Mouse (Mus musculus): ENCODE measurements around the gene Socs7.
"Not testable (repeated sequence)": the region's sequence is repeated elsewhere in the genome, so short reads cannot be mapped to it uniquely, and the experiment has no call there.

DNA sequence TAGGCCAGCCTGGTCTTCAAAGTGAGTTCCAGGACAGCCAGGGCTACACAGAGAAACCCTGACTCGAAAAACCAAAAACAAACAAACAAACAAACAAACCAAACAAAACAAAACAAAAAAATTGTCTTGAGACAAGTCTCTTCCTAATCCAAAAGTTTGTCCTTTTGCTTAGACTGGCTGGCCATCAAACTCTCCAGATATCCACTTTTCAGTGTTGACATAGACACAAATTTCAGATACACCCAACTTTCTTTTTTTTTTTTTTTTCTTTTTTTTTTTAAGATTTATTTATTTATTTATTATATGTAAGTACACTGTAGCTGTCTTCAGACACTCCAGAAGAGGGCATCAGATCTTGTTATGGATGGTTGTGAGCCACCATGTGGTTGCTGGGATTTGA lies 49.5 kb upstream of the Socs7 start:
- not testable (repeated sequence) for TF ChIP-seq POLR2A (IDR thresholded peaks at IDR 0.05; ENCODE audit: low read depth, low read length); CTCF (IDR thresholded peaks at IDR 0.05; ENCODE audit: extremely low read depth, insufficient read depth, insufficient read length, insufficient replicate concordance)

Data from spleen, adult 2 months (tissue).